10 mouse cellular contexts compared by ENCODE assay signal in genomic region chr12:84152352-84153190, GRCm38 (mm10). TPM values are rescaled to one million over a fixed set of nuclear protein-coding genes. Genes with fewer than 3 reads are reported as not detected.
DNase-seq lines count a peak whose midpoint lies in the region; ATAC-seq and TF ChIP-seq lines count a peak whose summit lies in the region.
"Had no signal": no experiment of that assay in that cellular context is flagged by ENCODE, and none has a peak within 500 bp of the region (broad histone marks: within the 10 kb centered on the region; RNA-seq: fewer than 3 reads in every experiment).

No protein-coding gene starts in this region.

- no peak overlapping the region for H3K9ac ChIP-seq in lung, postnatal 0 days (replicated peaks; ENCODE audit: low read depth)
- peak overlapping the region; percentile 17; the same call in 1 of the 2 replicates for H3K9ac ChIP-seq in intestine, postnatal 0 days (ENCODE audit: low read depth, low read length)
- no peak overlapping the region for H3K9ac ChIP-seq in hindbrain, embryonic 14.5 days
- H3K9ac ChIP-seq: forebrain, postnatal 0 days; hindbrain, embryonic 13.5 days had no signal

- H3K36me3 ChIP-seq in lung, postnatal 0 days (ENCODE audit: insufficient read depth, low read length): peaks cover 26% of the 10 kb centered on the region
- peaks cover 55% of the 10 kb centered on the region for H3K36me3 ChIP-seq in intestine, postnatal 0 days (ENCODE audit: control insufficient read depth, insufficient read depth)
- H3K36me3 ChIP-seq in hindbrain, embryonic 14.5 days (replicated peaks; ENCODE audit: control insufficient read depth, insufficient read depth): peaks cover 45% of the 10 kb centered on the region

- no peak overlapping the region for H3K4me2 ChIP-seq in lung, postnatal 0 days (replicated peaks; ENCODE audit: low read depth, low read length)
- H3K4me2 ChIP-seq in intestine, postnatal 0 days (replicated peaks; ENCODE audit: low read depth): peak overlapping the region; percentile 54
- no peak overlapping the region for H3K4me2 ChIP-seq in hindbrain, embryonic 14.5 days (replicated peaks)
- H3K4me2 ChIP-seq: hindbrain, embryonic 13.5 days had no signal

- no peak overlapping the region for H3K27ac ChIP-seq in lung, postnatal 0 days (ENCODE audit: low read length)
- peak overlapping the region; percentile 66 for H3K27ac ChIP-seq in intestine, postnatal 0 days (ENCODE audit: low read depth, low read length)
- H3K27ac ChIP-seq in hindbrain, embryonic 14.5 days: no peak overlapping the region
- H3K27ac ChIP-seq: hindbrain, embryonic 13.5 days had no signal

- no peaks in the 10 kb centered on the region for H3K9me3 ChIP-seq in lung, postnatal 0 days (ENCODE audit: low read length)
- no peaks in the 10 kb centered on the region for H3K9me3 ChIP-seq in intestine, postnatal 0 days (ENCODE audit: control insufficient read depth)
- no peaks in the 10 kb centered on the region for H3K9me3 ChIP-seq in hindbrain, embryonic 14.5 days (ENCODE audit: control insufficient read depth, low read length)
- H3K9me3 ChIP-seq: hindbrain, embryonic 13.5 days had no signal

- no peaks in the 10 kb centered on the region for H3K27me3 ChIP-seq in lung, postnatal 0 days (replicated peaks; ENCODE audit: insufficient read depth, low read length)
- H3K27me3 ChIP-seq in intestine, postnatal 0 days (replicated peaks; ENCODE audit: control insufficient read depth, insufficient read depth, low read length): no peaks in the 10 kb centered on the region
- H3K27me3 ChIP-seq in hindbrain, embryonic 14.5 days (ENCODE audit: control insufficient read depth, insufficient read depth, low read length): no peaks in the 10 kb centered on the region
- H3K27me3 ChIP-seq: hindbrain, embryonic 13.5 days had no signal

- TF ChIP-seq EP300 in lung, postnatal 0 days (IDR thresholded peaks at IDR 0.05): no peak

- no peak overlapping the region for H3K4me3 ChIP-seq in lung, postnatal 0 days (ENCODE audit: low read depth, low read length)
- H3K4me3 ChIP-seq in intestine, postnatal 0 days (ENCODE audit: low read depth, low read length): 0 out of 2 replicates have a peak overlapping the region, but pooled peaks have one; percentile 2
- H3K4me3 ChIP-seq in hindbrain, embryonic 14.5 days (replicated peaks; ENCODE audit: low read length): no peak overlapping the region
- H3K4me3 ChIP-seq: hindbrain, embryonic 13.5 days had no signal

- no peak for TF ChIP-seq CTCF in lung, postnatal 0 days (IDR thresholded peaks at IDR 0.05)
- no peak for TF ChIP-seq CTCF in intestine, postnatal 0 days (IDR thresholded peaks at IDR 0.05; ENCODE audit: low read depth)

- no peak for ATAC-seq in lung, postnatal 0 days
- peak; percentile 35 for ATAC-seq in intestine, postnatal 0 days
- ATAC-seq in hindbrain, embryonic 14.5 days (ENCODE audit: low FRiP score): no peak
- ATAC-seq: forebrain, postnatal 0 days had no signal

- peak; percentile 39 for DNase-seq in embryo, embryonic 11 days
- no peak for DNase-seq in embryo, embryonic 10.5 days (ENCODE audit: low spot score)
- peak; percentile 32 for DNase-seq in lung, postnatal 0 days (ENCODE audit: low spot score)
- no peak for DNase-seq in lung, postnatal 25 days (ENCODE audit: low spot score)
- DNase-seq in yolk sac, embryonic 10.5 days (ENCODE audit: low spot score): peak; percentile 65
- DNase-seq in hindbrain, embryonic 14.5 days (ENCODE audit: low spot score): no peak
- no peak for DNase-seq in right cerebral cortex, postnatal 14 days
- DNase-seq: forebrain, postnatal 0 days had no signal

- no peaks in the 10 kb centered on the region; the same call in 1 of the 2 replicates for H3K4me1 ChIP-seq in lung, postnatal 0 days (ENCODE audit: insufficient read depth, low read depth, low read length)
- H3K4me1 ChIP-seq in intestine, postnatal 0 days (replicated peaks; ENCODE audit: control insufficient read depth, insufficient read depth, low read length): 0 out of 2 replicates have a peak, but pooled peaks cover 2% of the 10 kb centered on the region
- H3K4me1 ChIP-seq in hindbrain, embryonic 14.5 days (replicated peaks; ENCODE audit: control insufficient read depth, insufficient read depth, low read length): peaks cover 11% of the 10 kb centered on the region; the same call in 1 of the 2 replicates

- WGBS in lung, postnatal 0 days: 64% methylated on average over 32 of the region's 32 CpGs
- WGBS in intestine, postnatal 0 days: 36% methylated on average over 32 of the region's 32 CpGs
- WGBS in hindbrain, embryonic 14.5 days: 80% methylated on average over 32 of the region's 32 CpGs

RNA-seq across cellular contexts. Expression of gene Pnma1, which starts 4.3 kb away (rescaled TPM):
- polyA plus RNA-seq in lung, postnatal 0 days (2015; fragmentation: Nextera tagmentation; extraction: Ambion mirVana): 1.9 and 2.9 TPM in 2 replicates
- 0.30 and 0.43 TPM in 2 replicates for polyA plus RNA-seq in intestine, postnatal 0 days (2015; fragmentation: Nextera tagmentation; extraction: Ambion mirVana)
- polyA plus RNA-seq in hindbrain, embryonic 14.5 days (2014; fragmentation: Nextera tagmentation; extraction: Ambion mirVana): 3.2 and 4.1 TPM in 2 replicates

RNA-seq across cellular contexts. Expression of gene Dnal1, which starts 38.4 kb away (rescaled TPM):
- polyA plus RNA-seq in lung, postnatal 0 days (2015; fragmentation: Nextera tagmentation; extraction: Ambion mirVana): 3.1 and 4.5 TPM in 2 replicates
- 1.0 and 1.3 TPM in 2 replicates for polyA plus RNA-seq in intestine, postnatal 0 days (2015; fragmentation: Nextera tagmentation; extraction: Ambion mirVana)
- 6.3 and 7.3 TPM in 2 replicates for polyA plus RNA-seq in hindbrain, embryonic 14.5 days (2014; fragmentation: Nextera tagmentation; extraction: Ambion mirVana)

RNA-seq across cellular contexts. Expression of gene Acot6, which starts 52.1 kb away (rescaled TPM):
- polyA plus RNA-seq in lung, postnatal 0 days (2015; fragmentation: Nextera tagmentation; extraction: Ambion mirVana): 1.1 and 1.3 TPM in 2 replicates
- polyA plus RNA-seq in intestine, postnatal 0 days (2015; fragmentation: Nextera tagmentation; extraction: Ambion mirVana): 8.4 and 9.7 TPM in 2 replicates
- 1.5 TPM in 2 replicates for polyA plus RNA-seq in hindbrain, embryonic 14.5 days (2014; fragmentation: Nextera tagmentation; extraction: Ambion mirVana)

Comparison
In these comparisons a context has a peak if more than half of its experiments do, and no peak if none do; other contexts are left out.
1. DNase-seq: peak in embryo, embryonic 11 days (single experiment), lung, postnatal 0 days (single experiment) and yolk sac, embryonic 10.5 days (single experiment); none in embryo, embryonic 10.5 days (single experiment), lung, postnatal 25 days (single experiment), hindbrain, embryonic 14.5 days (single experiment) and right cerebral cortex, postnatal 14 days (single experiment).